Comparison of ENCODE assay signal across 7 mouse cellular contexts in the genomic region with DNA sequence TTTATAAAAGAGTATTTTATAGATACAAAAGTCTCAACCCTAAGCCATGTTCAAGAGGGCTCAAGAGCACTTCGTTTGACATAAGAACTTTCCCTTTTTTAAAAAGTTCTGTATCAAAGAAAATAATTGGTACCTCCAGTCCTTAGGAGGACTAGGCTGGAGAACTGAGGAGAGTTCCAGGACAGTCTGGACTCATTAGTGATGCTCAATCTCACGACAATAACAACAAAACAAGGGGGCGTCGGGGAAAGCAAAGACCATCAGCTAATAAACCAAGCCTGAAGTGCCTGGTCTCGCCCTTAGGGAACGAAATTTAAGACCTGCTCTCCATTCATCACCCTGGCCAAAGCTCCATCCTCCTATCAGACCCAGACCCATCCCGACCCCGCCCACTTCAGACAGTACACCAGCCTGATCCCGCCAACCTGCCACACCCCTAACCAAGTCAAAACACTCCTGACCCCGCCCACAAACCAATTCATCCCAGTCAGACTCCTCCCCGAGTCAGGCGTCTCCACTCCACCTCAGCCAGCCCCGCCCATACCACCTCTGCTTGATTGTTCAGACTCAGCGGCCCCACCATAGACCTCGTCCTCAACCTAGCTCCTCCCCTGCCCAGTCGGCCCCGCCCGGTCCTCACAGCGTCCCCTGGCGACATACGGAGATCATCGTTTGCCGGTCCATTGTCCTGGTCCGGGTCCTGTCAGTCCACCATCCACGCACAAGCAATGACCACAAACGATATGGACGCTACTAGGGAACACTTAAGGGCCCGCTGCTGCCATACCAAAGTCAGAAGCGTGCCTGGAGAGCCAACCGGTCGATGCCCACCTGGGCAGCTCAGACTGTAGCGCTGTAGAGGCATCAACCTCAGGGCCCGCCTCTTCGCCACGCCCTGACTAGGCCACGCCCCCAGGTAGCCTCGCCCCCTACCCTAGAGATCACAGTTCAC. TPM values are rescaled to one million over a fixed set of nuclear protein-coding genes. Genes with fewer than 3 reads are reported as not detected.
DNase-seq lines count a peak whose midpoint lies in the region; ATAC-seq and TF ChIP-seq lines count a peak whose summit lies in the region.

No protein-coding gene starts in this region.

- H3K36me3 ChIP-seq in intestine, embryonic 14.5 days (ENCODE audit: control insufficient read depth, insufficient read depth, low read length): no peaks in the 10 kb centered on the region
- no peaks in the 10 kb centered on the region for H3K36me3 ChIP-seq in liver, embryonic 15.5 days (replicated peaks)

- TF ChIP-seq POLR2A in bone marrow macrophage, adult 2 months (IDR thresholded peaks at IDR 0.05; ENCODE audit: borderline replicate concordance, low read depth, low read length): no peak

- no peak for TF ChIP-seq CTCF in bone marrow macrophage, adult 2 months (IDR thresholded peaks at IDR 0.05; ENCODE audit: low read depth, low read length)

- intact Hi-C loops in gastrocnemius, postnatal 14 days (cut with DNase I; ENCODE audit: low total_unique reads): no loop called here

- DNase-seq in Muller cell, postnatal 12 days (ENCODE audit: inconsistent ontology term): peak; percentile 75
- peak; percentile 20 for DNase-seq in gastrocnemius, postnatal 14 days
- DNase-seq in intestine, embryonic 14.5 days (ENCODE audit: low spot score): peak; percentile 82
- peak; percentile 79 for DNase-seq in neural tube, embryonic 10.5 days (ENCODE audit: extremely low spot score, low spot score)
- peak; percentile 28 to 67 for DNase-seq in urinary bladder, postnatal 36 days (ENCODE audit: low spot score in 2 of 2)

- H3K9me3 ChIP-seq in intestine, embryonic 14.5 days (ENCODE audit: control insufficient read depth, low read length): no peaks in the 10 kb centered on the region
- no peaks in the 10 kb centered on the region for H3K9me3 ChIP-seq in liver, embryonic 15.5 days (replicated peaks)

- H3K27me3 ChIP-seq in intestine, embryonic 14.5 days (replicated peaks; ENCODE audit: control insufficient read depth, insufficient read depth, low read length): no peaks in the 10 kb centered on the region
- no peaks in the 10 kb centered on the region; the same call in 1 of the 2 replicates for H3K27me3 ChIP-seq in liver, embryonic 15.5 days

- no peaks in the 10 kb centered on the region for H3K4me1 ChIP-seq in bone marrow macrophage, adult 2 months (ENCODE audit: control insufficient read depth, insufficient read depth, low read length)
- H3K4me1 ChIP-seq in intestine, embryonic 14.5 days (replicated peaks; ENCODE audit: control insufficient read depth, insufficient read depth, low read length): no peaks in the 10 kb centered on the region; the same call in 1 of the 2 replicates
- H3K4me1 ChIP-seq in liver, embryonic 15.5 days (replicated peaks): peaks cover 8% of the 10 kb centered on the region

- H3K4me2 ChIP-seq in intestine, embryonic 14.5 days (ENCODE audit: low read length): peak overlapping the region; percentile 78
- H3K4me2 ChIP-seq in liver, embryonic 15.5 days: peak overlapping the region; percentile 67

- peak overlapping the region; percentile 43 for H3K4me3 ChIP-seq in bone marrow macrophage, adult 2 months (ENCODE audit: insufficient read depth, low read length)
- H3K4me3 ChIP-seq in intestine, embryonic 14.5 days (ENCODE audit: low read depth, low read length): peak overlapping the region; percentile 42
- peak overlapping the region; percentile 44 for H3K4me3 ChIP-seq in liver, embryonic 15.5 days (replicated peaks)

- H3K9ac ChIP-seq in intestine, embryonic 14.5 days (ENCODE audit: low read length): peak overlapping the region; percentile 32; the same call in 1 of the 2 replicates
- no peak overlapping the region for H3K9ac ChIP-seq in liver, embryonic 15.5 days

- peak; percentile 90 for ATAC-seq in intestine, embryonic 14.5 days (replicated peaks; ENCODE audit: low FRiP score, low TSS enrichment, low read depth)
- ATAC-seq in liver, embryonic 15.5 days (ENCODE audit: insufficient read depth): peak; percentile 80

- 2% methylated on average over 37 of the region's 37 CpGs for WGBS in intestine, embryonic 14.5 days
- 3% methylated on average over 37 of the region's 37 CpGs for WGBS in liver, embryonic 15.5 days (ENCODE audit: insufficient replicate concordance)

- H3K27ac ChIP-seq in bone marrow macrophage, adult 2 months (ENCODE audit: insufficient read depth, low read depth, low read length): no peak overlapping the region
- H3K27ac ChIP-seq in intestine, embryonic 14.5 days (ENCODE audit: low read depth): no peak overlapping the region
- no peak overlapping the region for H3K27ac ChIP-seq in liver, embryonic 15.5 days (replicated peaks)

RNA-seq across cellular contexts. Expression of gene 4930438A08Rik, which starts 35.5 kb away (rescaled TPM):
- polyA plus RNA-seq in bone marrow macrophage, adult 2 months (2012; ENCODE audit: insufficient read depth, insufficient read length, missing spikeins): not detected in 2 replicates
- not detected for total RNA-seq in gastrocnemius, postnatal 14 days (2021)
- polyA plus RNA-seq in intestine, embryonic 14.5 days (2014; fragmentation: Nextera tagmentation; extraction: Ambion mirVana): not detected in 2 replicates
- 2.9 and 3.2 TPM in 2 replicates for polyA plus RNA-seq in liver, embryonic 15.5 days (2015; fragmentation: Nextera tagmentation; extraction: Ambion mirVana)

RNA-seq across cellular contexts. Expression of gene Irgm2, which starts 39.7 kb away (rescaled TPM):
- polyA plus RNA-seq in bone marrow macrophage, adult 2 months (2012; ENCODE audit: insufficient read depth, insufficient read length, missing spikeins): 40.7 and 44.4 TPM in 2 replicates
- 1 to 10 TPM; 4.8 to 5.5 TPM for total RNA-seq in gastrocnemius, postnatal 14 days (2021)
- 6.2 and 8.9 TPM in 2 replicates for polyA plus RNA-seq in intestine, embryonic 14.5 days (2014; fragmentation: Nextera tagmentation; extraction: Ambion mirVana)
- 6.1 and 6.3 TPM in 2 replicates for polyA plus RNA-seq in liver, embryonic 15.5 days (2015; fragmentation: Nextera tagmentation; extraction: Ambion mirVana)

RNA-seq across cellular contexts. Expression of gene Igtp, which starts 39.8 kb away (rescaled TPM):
- polyA plus RNA-seq in bone marrow macrophage, adult 2 months (2012; ENCODE audit: insufficient read depth, insufficient read length, missing spikeins): 31.3 and 33.3 TPM in 2 replicates
- total RNA-seq in gastrocnemius, postnatal 14 days (2021): 1 to 10 TPM; 3.5 to 3.7 TPM
- 6.6 and 7.3 TPM in 2 replicates for polyA plus RNA-seq in intestine, embryonic 14.5 days (2014; fragmentation: Nextera tagmentation; extraction: Ambion mirVana)
- polyA plus RNA-seq in liver, embryonic 15.5 days (2015; fragmentation: Nextera tagmentation; extraction: Ambion mirVana): 9.9 and 11.2 TPM in 2 replicates

Comparison
In these comparisons a context has a peak if more than half of its experiments do, and no peak if none do; other contexts are left out.
1. DNase-seq: peak in every context shown above with its lines; median percentile 82 in intestine, embryonic 14.5 days; 79 in neural tube, embryonic 10.5 days; 75 in Muller cell, postnatal 12 days; 48 in urinary bladder, postnatal 36 days; 20 in gastrocnemius, postnatal 14 days.